Mouse (Mus musculus) thymus, adult 2 months (tissue): ENCODE results near the gene Nxph2. TPM values are rescaled to one million over a fixed set of nuclear protein-coding genes. Genes with fewer than 3 reads are reported as not detected.
"Not testable (repeated sequence)": the region's sequence is repeated elsewhere in the genome, so short reads cannot be mapped to it uniquely, and the experiment has no call there.

Experiments used
- DNase-seq: peaks from one replicate; pipeline ENCODE4 v3.0.0; 2021
- H3K27ac ChIP-seq: fragments of 200-500 bp; 2 replicates; pipeline ENCODE4 v1.5.1; 2012; ENCODE audit warnings: low read length, control low read depth; ENCODE audit not compliant: control insufficient read depth, insufficient read depth
- H3K27me3 ChIP-seq: fragments of 200-500 bp; 2 replicates; pipeline ENCODE4 v1.6.1; 2012; ENCODE audit warnings: mild to moderate bottlenecking, low read length, moderate library complexity, mixed read lengths; ENCODE audit not compliant: control insufficient read depth, insufficient read depth
- H3K36me3 ChIP-seq: fragments of 200-500 bp; 2 replicates; pipeline ENCODE4 v1.6.1; 2012; ENCODE audit warnings: mild to moderate bottlenecking, low read length, moderate library complexity; ENCODE audit not compliant: control insufficient read depth, insufficient read depth
- H3K4me1 ChIP-seq: fragments of 200-500 bp; replicated peaks from 2 replicates; pipeline ENCODE4 v1.6.1; 2012; ENCODE audit warnings: low read length; ENCODE audit not compliant: control insufficient read depth, insufficient read depth
- H3K4me3 ChIP-seq: fragments of 200-500 bp; 2 replicates; pipeline ENCODE4 v1.5.1; 2012; ENCODE audit warnings: mild to moderate bottlenecking, low read length, control low read depth, moderate library complexity; ENCODE audit not compliant: control insufficient read depth, insufficient read depth
- CTCF ChIP-seq: fragments of 200-500 bp; IDR thresholded peaks from 2 replicates; pipeline ENCODE4 v1.5.1; 2012; ENCODE audit warnings: mild to moderate bottlenecking, control low read depth, low read length, moderate library complexity, borderline replicate concordance; ENCODE audit not compliant: control insufficient read depth, poor library complexity, insufficient read depth; ENCODE audit errors: extremely low read depth
- POLR2A ChIP-seq: fragments of 200-500 bp; IDR thresholded peaks from 2 replicates; pipeline ENCODE4 v1.6.1; 2012; ENCODE audit warnings: mild to moderate bottlenecking, low read length, control low read depth, moderate library complexity; ENCODE audit not compliant: control insufficient read depth, poor library complexity, insufficient read depth; ENCODE audit errors: extremely low read depth
- WGBS: fragments of 180-500 bp; shearing (Covaris S2); methylation state at CpG from one replicate; pipeline ENCODE4 v1.1.7; 2018; 5-methylcytosine and 5-hydroxymethylcytosine counted together
- polyA plus RNA-seq: library from polyadenylated mRNA; depleted of rRNA; stranded (reverse); fragments of >200 nt; gene quantifications from 2 replicates; pipeline ENCODE4 v1.2.3, GENCODE M21; 2012; rRNA removed

The Nxph2 gene
- polyA plus RNA-seq, result not detected in 2 replicates

DNA sequence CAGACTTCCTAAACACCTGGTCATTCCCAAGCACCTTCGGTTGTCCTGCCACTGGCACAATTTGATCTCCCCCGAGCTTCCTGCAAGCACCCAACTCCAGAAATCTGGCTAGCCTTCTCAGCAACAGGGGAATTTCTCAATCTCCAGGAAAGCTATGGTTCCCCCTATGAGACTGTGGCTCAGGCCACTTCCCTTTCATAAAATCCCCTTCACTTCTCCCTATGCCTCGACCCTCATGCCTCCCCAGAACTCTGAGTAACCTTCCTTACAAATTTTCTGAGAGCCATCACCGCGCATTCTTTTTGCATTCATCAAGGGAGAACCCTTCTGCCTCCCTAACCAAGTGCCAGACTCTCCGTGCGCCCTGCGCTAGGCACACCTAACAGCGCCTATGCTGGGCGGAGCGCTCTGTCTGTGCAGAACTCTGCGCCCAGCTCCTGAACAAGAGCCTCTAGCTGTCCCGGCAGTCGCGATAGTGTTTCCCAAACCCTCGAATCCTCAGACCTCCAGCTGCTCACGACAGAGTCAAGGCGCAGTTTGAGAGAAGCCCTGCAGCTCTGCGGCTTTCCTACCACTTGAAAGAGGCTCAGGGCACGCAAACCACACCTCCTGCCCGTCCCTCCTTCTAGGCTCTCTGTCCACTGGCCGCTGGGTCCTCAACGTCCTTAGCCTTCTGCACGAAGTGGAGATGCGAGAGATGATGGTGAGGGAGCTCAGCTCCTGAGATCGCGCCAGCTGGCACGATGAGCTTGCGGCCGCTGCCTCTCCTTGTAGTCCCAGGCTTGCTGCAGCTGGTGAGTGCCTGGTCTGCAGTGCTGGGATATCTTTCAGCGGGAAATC is at the start of gene Nxph2:
Nxph2 (plus strand) TSS at position 501 of the 840 bp plus-strand sequence.
- Histone ChIP-seq H3K27me3 (no peaks in the 10 kb centered on the region; the same call in 1 of the 2 replicates), H3K36me3 (no peaks in the 10 kb centered on the region), H3K4me3 (no peak within 1 kb of the TSS), H3K27ac (no peak within 1 kb of the TSS), H3K4me1 (no peaks in the 10 kb centered on the region)
- TF ChIP-seq CTCF, result no peak
- TF ChIP-seq POLR2A, result no peak
- WGBS, result 10% methylated on average over 31 of the region's 31 CpGs
- DNase-seq, result no peak

DNA sequence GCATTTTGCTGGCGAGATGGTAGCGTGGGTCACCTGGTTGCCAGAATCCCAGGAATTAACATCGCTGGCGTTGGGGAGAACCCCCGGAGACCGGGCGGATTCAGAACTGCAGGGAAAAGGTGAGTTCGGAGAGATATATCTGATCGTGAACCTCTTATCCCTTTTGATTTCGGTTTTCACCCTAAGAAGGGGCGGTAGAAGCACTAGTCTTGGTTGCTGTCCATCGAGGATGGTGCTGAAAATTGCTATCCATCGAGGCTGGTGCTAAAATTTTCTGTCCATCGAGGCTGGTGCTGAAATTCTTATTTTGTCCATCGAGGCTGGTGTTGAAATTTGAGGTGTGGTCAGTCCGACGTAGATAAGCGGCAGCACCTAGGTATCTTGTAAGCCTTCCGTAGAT is 30.1 kb upstream of the Nxph2 start:
- not testable (repeated sequence) for H3K36me3 ChIP-seq, H3K4me3 ChIP-seq, H3K27me3 ChIP-seq, H3K4me1 ChIP-seq, DNase-seq, H3K27ac ChIP-seq
- 55% methylated on average over 19 of the region's 19 CpGs for WGBS

DNA sequence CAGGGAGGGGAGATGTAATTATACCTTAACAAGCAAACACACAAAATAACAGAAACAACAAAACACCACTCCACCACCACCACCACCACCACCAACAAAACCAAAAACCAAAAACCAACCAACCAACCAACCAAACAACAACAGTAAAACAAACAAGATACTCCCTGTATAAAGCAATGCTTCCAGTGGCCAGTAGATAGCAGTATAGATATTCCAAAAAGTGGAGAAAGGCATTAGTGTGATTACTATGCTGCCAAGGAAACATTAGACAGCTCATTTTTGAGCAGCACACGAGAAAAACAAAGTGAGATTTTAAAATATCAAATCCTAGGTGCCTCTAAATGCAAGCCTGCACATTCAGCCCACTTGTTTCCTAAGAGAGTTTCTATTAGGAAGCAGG is 6.2 kb upstream of the Nxph2 start:
- Histone ChIP-seq H3K4me3 (no peak overlapping the region), H3K4me1 (no peaks in the 10 kb centered on the region), H3K27me3 (no peaks in the 10 kb centered on the region), H3K36me3 (no peaks in the 10 kb centered on the region), H3K27ac (no peak overlapping the region)
- 4% methylated on average over 1 of the region's 1 CpGs for WGBS
- no peak for DNase-seq
- no peak for TF ChIP-seq CTCF
- no peak for TF ChIP-seq POLR2A

Other genes with a start within 250 kb of the Nxph2 start
- gene Mastl, start 165.2 kb upstream of the Nxph2 start, polyA plus RNA-seq, result 1.6 and 1.9 TPM in 2 replicates
- 7.5 and 8.0 TPM in 2 replicates for gene Yme1l1, start 164.9 kb upstream of the Nxph2 start, polyA plus RNA-seq
- not detected in 2 replicates for gene 4931423N10Rik, start 113.8 kb upstream of the Nxph2 start, polyA plus RNA-seq